Mouse (Mus musculus): ENCODE data around the gene Chmp6. TPM values are rescaled to one million over a fixed set of nuclear protein-coding genes. Genes with fewer than 3 reads are reported as not detected.

The Chmp6 gene
- total and polyA plus RNA-seq, 3 experiments = 50.3 to 70.6 (median 59.7) TPM

- no peaks in the 10 kb centered on the region for H3K36me3 ChIP-seq (replicated peaks in 1 of 2; ENCODE audit: control insufficient read depth in 1 of 2, insufficient read depth in 1 of 2, low read length in 1 of 2)
- TF ChIP-seq BHLHE40 (IDR thresholded peaks at IDR 0.05; ENCODE audit: low read depth, low read length) = 0 out of 2 replicates have a peak, but pooled peaks have one; percentile 9
- peak; percentile 83; the same call in 1 of the 2 replicates for TF ChIP-seq MAX (IDR thresholded peaks at IDR 0.05; ENCODE audit: low read length)
- no peak for TF ChIP-seq TBP (conservative IDR thresholded peaks at IDR 0.05; ENCODE audit: low read depth, low read length)
- TF ChIP-seq NELFE (IDR thresholded peaks at IDR 0.05; ENCODE audit: low read depth, low read length) = 0 out of 2 replicates have a peak, but pooled peaks have one; percentile 4
- no peak for TF ChIP-seq E2F4 (IDR thresholded peaks at IDR 0.05; ENCODE audit: insufficient replicate concordance, low read depth, low read length)
- 0 out of 2 replicates have a peak, but pooled peaks have one; percentile 10 for TF ChIP-seq UBTF (IDR thresholded peaks at IDR 0.05; ENCODE audit: low read depth, low read length)
- peak overlapping the region; percentile 46 to 64 (median 50) for H3K4me3 ChIP-seq (replicated peaks in 1 of 3; ENCODE audit: low read depth in 2 of 3, low read length in 2 of 3, poor library complexity in 1 of 3)
- DNase-seq (ENCODE audit: extremely low read depth) = no peak
- no peaks in the 10 kb centered on the region for H3K9me3 ChIP-seq (replicated peaks; ENCODE audit: low read length)
- H3K4me2 ChIP-seq (ENCODE audit: insufficient read depth, low read depth, poor library complexity, severe bottlenecking) = peak overlapping the region; percentile 97
- H3K9ac ChIP-seq (ENCODE audit: insufficient read depth, low read depth) = peak overlapping the region; percentile 7; the same call in 1 of the 2 replicates
- H3K27ac ChIP-seq (ENCODE audit: insufficient read depth, low read depth) = no peak overlapping the region
- peaks cover 49% of the 10 kb centered on the region for H3K27me3 ChIP-seq (replicated peaks)
- in situ Hi-C loops (cut with MboI; ENCODE audit: low pct_ligation_motif_present, low pct_unique_long_range_greater_than_20kb, low sequenced_read_pairs) = no loop called here
- dilution Hi-C loops (cut with MboI; ENCODE audit: extremely low pct_ligation_motif_present, extremely low pct_unique_long_range_greater_than_20kb, low sequenced_read_pairs) = no loop called here
- no peaks in the 10 kb centered on the region for H3K79me2 ChIP-seq (replicated peaks; ENCODE audit: control insufficient read depth, extremely low read depth, insufficient read depth, poor library complexity, severe bottlenecking)
- H3K4me1 ChIP-seq (ENCODE audit: control insufficient read depth in 1 of 2, insufficient read depth in 2 of 2) = peaks cover 5 to 41% of the 10 kb centered on the region in 2 experiments
Measured at GRCm38 (mm10) chr11:119942201-119942726, 29.0 kb downstream of the Chmp6 start.

GRCm38 (mm10) chr11:119942727-119943427, 29.6 kb downstream of the Chmp6 start, which contains the start of gene Baiap2:
Baiap2 (plus strand) TSS chr11:119942763.
- peaks cover 5 to 37% of the 10 kb centered on the region in 2 experiments for H3K4me1 ChIP-seq (ENCODE audit: control insufficient read depth in 1 of 2, insufficient read depth in 2 of 2)
- H3K27me3 ChIP-seq (replicated peaks) = peaks cover 49% of the 10 kb centered on the region
- TF ChIP-seq ZNF384 (IDR thresholded peaks at IDR 0.05; ENCODE audit: low read depth, low read length) (no peak), TCF12 (IDR thresholded peaks at IDR 0.05; ENCODE audit: low read depth, low read length) (peak; percentile 73; the same call in 1 of the 2 replicates), ZMIZ1 (IDR thresholded peaks at IDR 0.05; ENCODE audit: low read depth, low read length) (peak; percentile 97), CHD2 (IDR thresholded peaks at IDR 0.05; ENCODE audit: low read length) (peak; percentile 57; the same call in 1 of the 2 replicates), MYC (IDR thresholded peaks at IDR 0.05; ENCODE audit: low read depth, low read length) (no peak), RAD21 (IDR thresholded peaks at IDR 0.05; ENCODE audit: low read depth, low read length) (no peak), ETS1 (conservative IDR thresholded peaks at IDR 0.05; ENCODE audit: low read depth, low read length) (no peak), MAX (IDR thresholded peaks at IDR 0.05; ENCODE audit: low read length) (peak; percentile 55; the same call in 1 of the 2 replicates), TBP (conservative IDR thresholded peaks at IDR 0.05; ENCODE audit: low read depth, low read length) (peak; percentile 96), JUND (conservative IDR thresholded peaks at IDR 0.05; ENCODE audit: low read depth, low read length) (no peak), POLR2AphosphoS2 (IDR thresholded peaks at IDR 0.05; ENCODE audit: low read depth, low read length) (peak; percentile 90), MAZ (IDR thresholded peaks at IDR 0.05; ENCODE audit: low read depth, low read length) (peak; percentile 94), NRF1 (IDR thresholded peaks at IDR 0.05; ENCODE audit: low read depth, low read length) (peak; percentile 43; the same call in 1 of the 2 replicates), UBTF (IDR thresholded peaks at IDR 0.05; ENCODE audit: low read depth, low read length) (0 out of 2 replicates have a peak, but pooled peaks have one; percentile 33), SIN3A (IDR thresholded peaks at IDR 0.05; ENCODE audit: low read length) (0 out of 2 replicates have a peak, but pooled peaks have one; percentile 4), NELFE (IDR thresholded peaks at IDR 0.05; ENCODE audit: low read depth, low read length) (peak; percentile 98), MXI1 (IDR thresholded peaks at IDR 0.05; ENCODE audit: low read depth, low read length) (peak; percentile 88; the same call in 1 of the 2 replicates), PAX5 (IDR thresholded peaks at IDR 0.05; ENCODE audit: low read length) (no peak), POLR2A (IDR thresholded peaks at IDR 0.05; ENCODE audit: low read depth, low read length) (peak; percentile 99), JUN (IDR thresholded peaks at IDR 0.05; ENCODE audit: insufficient read depth, low read depth, low read length) (no peak)
- no peak within 1 kb of the TSS for H3K27ac ChIP-seq (ENCODE audit: insufficient read depth, low read depth)
- H3K4me3 ChIP-seq (replicated peaks in 1 of 3; ENCODE audit: low read depth in 2 of 3, low read length in 2 of 3, poor library complexity in 1 of 3) = peak within 1 kb of the TSS; percentile 46 to 64 (median 50)
- dilution Hi-C loops (cut with MboI; ENCODE audit: extremely low pct_ligation_motif_present, extremely low pct_unique_long_range_greater_than_20kb, low sequenced_read_pairs) = no loop called here
- H3K79me2 ChIP-seq (replicated peaks; ENCODE audit: control insufficient read depth, extremely low read depth, insufficient read depth, poor library complexity, severe bottlenecking) = no peaks in the 10 kb centered on the region
- peak within 1 kb of the TSS; percentile 41 for H3K9ac ChIP-seq (ENCODE audit: insufficient read depth, low read depth)
- peak within 1 kb of the TSS; percentile 97 for H3K4me2 ChIP-seq (ENCODE audit: insufficient read depth, low read depth, poor library complexity, severe bottlenecking)
- no peaks in the 10 kb centered on the region for H3K9me3 ChIP-seq (replicated peaks; ENCODE audit: low read length)
- in situ Hi-C loops (cut with MboI; ENCODE audit: low pct_ligation_motif_present, low pct_unique_long_range_greater_than_20kb, low sequenced_read_pairs) = no loop called here
- no peaks in the 10 kb centered on the region for H3K36me3 ChIP-seq (replicated peaks in 1 of 2; ENCODE audit: control insufficient read depth in 1 of 2, insufficient read depth in 1 of 2, low read length in 1 of 2)
- DNase-seq (ENCODE audit: extremely low read depth) = peak; percentile 99
